Mouse (Mus musculus): ENCODE data around the gene Clic5. TPM values are rescaled to one million over a fixed set of nuclear protein-coding genes. Genes with fewer than 3 reads are reported as not detected.

Clic5 gene
- total and polyA plus RNA-seq, 2 experiments from 2014 or later, result 0.31 to 1.4 TPM

DNA sequence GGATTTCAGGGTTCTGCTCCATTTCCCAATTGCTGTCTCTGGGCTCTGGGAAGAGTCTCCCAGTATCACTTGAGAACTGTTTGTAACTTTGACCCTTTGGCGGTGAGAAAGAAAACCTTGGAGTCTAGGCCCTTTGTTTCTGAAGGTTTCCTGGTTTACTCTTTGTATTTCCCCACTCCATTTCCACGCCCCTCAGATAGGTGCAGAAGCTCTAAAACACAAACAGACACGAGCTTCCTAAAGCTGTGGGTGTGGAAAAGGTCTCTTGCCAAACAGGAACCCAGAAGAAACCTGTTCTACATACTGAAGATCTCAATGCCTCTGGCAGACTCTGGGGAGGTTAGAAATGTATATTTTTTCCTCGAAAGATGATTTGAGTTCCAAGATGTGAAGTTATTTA lies 10.8 kb downstream of the Clic5 start:
- H3K27me3 ChIP-seq (ENCODE audit: insufficient read depth, low read length), result no peaks in the 10 kb centered on the region
- H3K4me2 ChIP-seq (ENCODE audit: low read depth, low read length, poor library complexity, severe bottlenecking), result no peak overlapping the region
- WGBS, result 70% methylated on average over 4 of the region's 4 CpGs
- H3K36me3 ChIP-seq (ENCODE audit: insufficient read depth, low read length), result no peaks in the 10 kb centered on the region
- no peak overlapping the region for H3K4me3 ChIP-seq (ENCODE audit: low read depth, low read length)
- no peaks in the 10 kb centered on the region for H3K9me3 ChIP-seq (ENCODE audit: low read length)
- no peak overlapping the region for H3K27ac ChIP-seq (ENCODE audit: low read depth, low read length)
- no peaks in the 10 kb centered on the region for H3K4me1 ChIP-seq (ENCODE audit: insufficient read depth, low read length)
- DNase-seq (ENCODE audit: low spot score), result no peak
- H3K9ac ChIP-seq (replicated peaks; ENCODE audit: low read length, poor library complexity, severe bottlenecking), result no peak overlapping the region
- ATAC-seq (ENCODE audit: low FRiP score), result no peak
- TF ChIP-seq CTCF (IDR thresholded peaks at IDR 0.05), result no peak

DNA sequence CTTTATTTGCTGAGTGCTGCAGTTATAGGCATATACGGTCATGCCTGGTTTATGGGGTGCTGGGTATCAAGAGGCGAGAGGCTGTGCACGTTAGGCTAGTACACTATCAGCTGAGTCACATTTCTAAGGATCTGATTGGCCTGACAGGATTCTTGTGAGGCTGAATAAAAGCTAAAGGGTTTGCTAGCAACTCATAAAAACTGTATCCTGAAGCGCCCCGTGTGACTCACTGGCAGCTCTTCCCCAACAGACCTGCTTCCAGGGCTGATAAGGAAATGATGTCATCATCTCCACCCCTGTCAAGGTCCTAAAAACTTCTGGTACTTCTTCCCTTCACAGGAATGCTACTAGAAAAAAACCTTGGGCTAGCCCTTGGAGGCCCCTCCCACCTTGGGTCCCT lies 14.6 kb downstream of the Clic5 start:
- Histone ChIP-seq H3K4me2 (ENCODE audit: low read depth, low read length, poor library complexity, severe bottlenecking) (no peak overlapping the region), H3K4me3 (ENCODE audit: low read depth, low read length) (no peak overlapping the region), H3K4me1 (ENCODE audit: insufficient read depth, low read length) (no peaks in the 10 kb centered on the region), H3K36me3 (ENCODE audit: insufficient read depth, low read length) (no peaks in the 10 kb centered on the region), H3K9me3 (ENCODE audit: low read length) (no peaks in the 10 kb centered on the region), H3K9ac (replicated peaks; ENCODE audit: low read length, poor library complexity, severe bottlenecking) (no peak overlapping the region), H3K27me3 (ENCODE audit: insufficient read depth, low read length) (no peaks in the 10 kb centered on the region), H3K27ac (ENCODE audit: low read depth, low read length) (no peak overlapping the region)
- TF ChIP-seq CTCF (IDR thresholded peaks at IDR 0.05), result no peak
- WGBS, result 91% methylated on average over 5 of the region's 5 CpGs
- ATAC-seq (ENCODE audit: low FRiP score) (no peak), DNase-seq (ENCODE audit: low spot score) (no peak)

DNA sequence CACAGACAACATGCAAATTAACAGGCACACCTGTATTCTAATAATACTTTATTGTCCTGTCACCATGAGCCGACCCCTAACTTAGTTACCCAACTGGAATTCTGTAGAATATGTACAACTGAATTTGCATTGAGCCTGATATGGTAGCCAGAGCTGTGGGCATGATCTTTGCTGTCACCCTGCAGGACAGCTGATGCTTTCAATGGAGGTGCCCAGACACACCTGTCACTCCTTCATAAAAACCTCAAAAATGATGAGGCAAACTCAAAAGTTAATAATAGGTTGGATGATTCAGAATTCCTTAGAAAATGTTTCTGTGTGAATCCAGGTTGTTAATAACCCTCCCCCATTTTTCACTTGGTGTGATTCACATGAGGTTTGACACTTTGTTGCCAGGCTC lies 16.4 kb downstream of the Clic5 start:
- no peak for TF ChIP-seq CTCF (IDR thresholded peaks at IDR 0.05)
- no peaks in the 10 kb centered on the region for H3K36me3 ChIP-seq (ENCODE audit: insufficient read depth, low read length)
- DNase-seq (ENCODE audit: low spot score), result no peak
- H3K27ac ChIP-seq (ENCODE audit: low read depth, low read length), result no peak overlapping the region
- no peak overlapping the region for H3K9ac ChIP-seq (replicated peaks; ENCODE audit: low read length, poor library complexity, severe bottlenecking)
- H3K4me3 ChIP-seq (ENCODE audit: low read depth, low read length), result no peak overlapping the region
- no peak for ATAC-seq (ENCODE audit: low FRiP score)
- no peaks in the 10 kb centered on the region for H3K27me3 ChIP-seq (ENCODE audit: insufficient read depth, low read length)
- 79% methylated on average over 1 of the region's 1 CpGs for WGBS
- no peaks in the 10 kb centered on the region for H3K9me3 ChIP-seq (ENCODE audit: low read length)
- no peak overlapping the region for H3K4me2 ChIP-seq (ENCODE audit: low read depth, low read length, poor library complexity, severe bottlenecking)
- no peaks in the 10 kb centered on the region for H3K4me1 ChIP-seq (ENCODE audit: insufficient read depth, low read length)

DNA sequence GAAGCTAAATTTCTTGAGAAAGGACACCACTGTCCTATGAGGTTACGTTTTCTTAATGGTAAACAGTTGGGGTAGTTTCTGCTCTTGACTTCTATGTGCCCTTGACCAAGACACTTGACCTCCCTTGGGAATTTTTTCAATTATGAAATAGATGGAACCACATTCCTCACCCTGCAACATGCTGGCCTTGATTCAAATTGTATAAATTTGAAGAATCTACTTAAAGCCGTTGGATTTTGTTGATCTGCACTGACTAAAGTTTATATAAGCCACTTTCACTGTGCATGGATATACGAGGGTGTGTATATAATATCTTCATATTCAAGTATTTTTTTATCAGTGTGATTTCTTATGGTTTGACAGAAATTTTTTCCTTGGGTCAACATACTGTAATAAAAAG lies 17.2 kb downstream of the Clic5 start:
- Histone ChIP-seq H3K27ac (ENCODE audit: low read depth, low read length) (no peak overlapping the region), H3K27me3 (ENCODE audit: insufficient read depth, low read length) (no peaks in the 10 kb centered on the region), H3K36me3 (ENCODE audit: insufficient read depth, low read length) (no peaks in the 10 kb centered on the region), H3K9ac (replicated peaks; ENCODE audit: low read length, poor library complexity, severe bottlenecking) (no peak overlapping the region), H3K4me1 (ENCODE audit: insufficient read depth, low read length) (no peaks in the 10 kb centered on the region), H3K4me2 (ENCODE audit: low read depth, low read length, poor library complexity, severe bottlenecking) (no peak overlapping the region), H3K4me3 (ENCODE audit: low read depth, low read length) (no peak overlapping the region), H3K9me3 (ENCODE audit: low read length) (no peaks in the 10 kb centered on the region)
- no peak for TF ChIP-seq CTCF (IDR thresholded peaks at IDR 0.05)
- DNase-seq (ENCODE audit: low spot score) (no peak), ATAC-seq (ENCODE audit: low FRiP score) (no peak)
- WGBS, result 77% methylated on average over 3 of the region's 3 CpGs

DNA sequence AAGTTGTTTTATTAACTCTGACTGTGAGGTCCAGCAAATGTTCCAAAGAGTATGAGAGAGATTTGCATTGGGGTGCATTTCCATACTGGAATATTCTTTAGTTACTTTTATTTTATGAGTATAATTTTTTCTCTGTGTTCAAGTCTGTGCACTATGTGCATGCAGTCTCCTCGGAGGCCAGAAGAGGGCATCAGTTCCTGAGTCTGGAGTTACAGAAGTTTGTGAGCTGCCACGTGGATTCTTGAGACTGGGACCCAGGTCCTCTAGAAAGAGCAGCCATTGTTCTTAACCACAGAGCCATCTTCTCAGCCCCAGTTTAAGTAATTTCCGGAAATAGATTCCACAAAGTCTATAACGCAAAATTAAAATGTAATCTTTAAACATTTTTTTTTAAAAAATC lies 20.5 kb downstream of the Clic5 start:
- Histone ChIP-seq H3K9me3 (ENCODE audit: low read length) (no peaks in the 10 kb centered on the region), H3K36me3 (ENCODE audit: insufficient read depth, low read length) (no peaks in the 10 kb centered on the region), H3K27ac (ENCODE audit: low read depth, low read length) (no peak overlapping the region), H3K4me2 (ENCODE audit: low read depth, low read length, poor library complexity, severe bottlenecking) (no peak overlapping the region), H3K9ac (replicated peaks; ENCODE audit: low read length, poor library complexity, severe bottlenecking) (no peak overlapping the region), H3K4me3 (ENCODE audit: low read depth, low read length) (no peak overlapping the region), H3K27me3 (ENCODE audit: insufficient read depth, low read length) (no peaks in the 10 kb centered on the region), H3K4me1 (ENCODE audit: insufficient read depth, low read length) (no peaks in the 10 kb centered on the region)
- DNase-seq (ENCODE audit: low spot score), result no peak
- 75% methylated on average over 4 of the region's 4 CpGs for WGBS
- TF ChIP-seq CTCF (IDR thresholded peaks at IDR 0.05), result no peak
- no peak for ATAC-seq (ENCODE audit: low FRiP score)

DNA sequence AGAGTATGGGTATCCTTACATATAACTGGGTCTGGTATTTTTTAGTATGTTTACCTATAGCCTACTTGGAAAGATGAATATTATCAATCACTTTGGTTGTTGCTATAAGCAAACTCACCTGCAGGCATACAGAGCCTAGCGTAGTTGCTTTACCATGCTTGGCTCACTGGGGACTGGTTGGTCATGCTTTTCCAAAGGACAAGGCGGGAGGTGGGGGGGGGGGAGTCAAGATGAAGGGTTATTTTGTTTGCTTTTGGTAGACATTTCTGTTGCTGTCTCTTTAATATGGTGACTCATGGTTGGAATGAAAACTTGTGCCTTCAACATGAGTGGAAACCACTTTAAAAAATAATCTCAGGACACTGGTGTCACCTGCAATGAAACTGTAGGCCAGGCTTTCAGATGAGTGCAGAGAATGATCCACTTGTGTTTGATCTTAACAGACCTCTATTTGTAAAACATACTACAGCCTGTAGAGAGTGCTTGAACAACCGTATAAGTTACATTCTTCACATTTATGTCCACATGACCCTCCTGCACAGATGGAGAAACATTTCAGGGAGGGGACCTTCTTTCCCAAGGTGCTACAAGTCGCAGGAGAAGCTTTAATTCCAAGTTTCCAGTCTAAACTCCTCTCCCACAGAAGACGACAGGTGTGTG lies 24.7 kb downstream of the Clic5 start:
- H3K4me3 ChIP-seq (ENCODE audit: low read depth, low read length), result no peak overlapping the region
- no peak for DNase-seq (ENCODE audit: low spot score)
- H3K4me1 ChIP-seq (ENCODE audit: insufficient read depth, low read length), result no peaks in the 10 kb centered on the region
- H3K36me3 ChIP-seq (ENCODE audit: insufficient read depth, low read length), result no peaks in the 10 kb centered on the region
- H3K4me2 ChIP-seq (ENCODE audit: low read depth, low read length, poor library complexity, severe bottlenecking), result no peak overlapping the region
- no peaks in the 10 kb centered on the region for H3K27me3 ChIP-seq (ENCODE audit: insufficient read depth, low read length)
- 93% methylated on average over 5 of the region's 5 CpGs for WGBS
- no peak for ATAC-seq (ENCODE audit: low FRiP score)
- TF ChIP-seq CTCF (IDR thresholded peaks at IDR 0.05), result no peak
- H3K9me3 ChIP-seq (ENCODE audit: low read length), result no peaks in the 10 kb centered on the region
- no peak overlapping the region for H3K27ac ChIP-seq (ENCODE audit: low read depth, low read length)
- H3K9ac ChIP-seq (replicated peaks; ENCODE audit: low read length, poor library complexity, severe bottlenecking), result no peak overlapping the region

Data from midbrain, postnatal 0 days (tissue).